Mouse (Mus musculus): Measurements from ENCODE around the gene Sema4a.

GRCm38 (mm10) chr3:88509250-88509649, 48.3 kb upstream of the Sema4a start:
- TF ChIP-seq EP300 (optimal IDR thresholded peaks at IDR 0.05) (no peak), CTCF (IDR thresholded peaks at IDR 0.05; ENCODE audit: low read depth) (no peak)
